ENCODE assay signal across 8 mouse cellular contexts in the genomic region with DNA sequence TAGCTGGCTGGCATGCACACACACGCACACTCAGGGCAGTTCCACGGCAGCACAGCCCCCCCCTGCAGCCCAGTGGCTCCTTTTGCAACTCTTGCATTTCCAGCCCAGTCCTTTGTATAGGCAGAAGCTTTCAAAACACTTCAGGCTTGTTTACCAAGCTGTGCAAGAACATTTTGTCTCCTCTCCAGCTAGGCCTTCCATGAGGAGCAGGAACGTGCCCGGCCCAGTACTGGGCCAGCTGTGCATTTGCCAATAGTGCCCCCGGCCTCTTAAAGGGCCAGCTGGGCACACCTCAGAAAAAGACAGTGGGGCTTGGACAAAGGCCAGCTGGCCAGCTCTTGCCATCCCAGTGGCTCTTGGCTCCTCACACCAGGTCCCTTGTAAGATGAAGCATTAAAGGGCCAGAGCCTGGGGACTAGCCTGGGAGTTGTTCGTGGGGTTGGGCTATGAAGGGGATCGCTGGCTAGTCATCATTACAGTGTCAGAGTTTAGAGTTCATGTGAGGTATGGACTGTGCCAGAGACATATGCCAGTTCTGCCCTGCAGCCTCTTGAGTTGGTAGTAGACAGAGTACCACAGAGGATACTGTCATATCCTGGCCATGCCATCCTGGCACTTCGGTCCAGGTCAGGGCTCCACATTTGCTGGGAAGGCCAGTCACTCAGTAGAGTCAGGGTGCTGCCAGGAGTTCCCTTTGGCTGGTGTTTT.
DNase-seq lines count a peak whose midpoint lies in the region; ATAC-seq and TF ChIP-seq lines count a peak whose summit lies in the region.
"Had no signal": no experiment of that assay in that cellular context is flagged by ENCODE, and none has a peak within 500 bp of the region (broad histone marks: within the 10 kb centered on the region; RNA-seq: fewer than 3 reads in every experiment).

No protein-coding gene starts in this region.

- H3K27ac ChIP-seq in kidney, adult 2 months (ENCODE audit: insufficient read depth, low read depth, low read length), result 0 out of 2 replicates have a peak overlapping the region, but pooled peaks have one; percentile 2
- no peak overlapping the region for H3K27ac ChIP-seq in kidney, embryonic 16.5 days (ENCODE audit: low read length)
- H3K27ac ChIP-seq in cerebellum, adult 2 months (ENCODE audit: insufficient read depth, low read length), result no peak overlapping the region
- H3K27ac ChIP-seq: heart, embryonic 13.5 days had no signal

- H3K4me2 ChIP-seq in kidney, embryonic 16.5 days (replicated peaks; ENCODE audit: low read depth, low read length), result no peak overlapping the region
- H3K4me2 ChIP-seq: heart, embryonic 13.5 days had no signal

- no peak overlapping the region for H3K4me3 ChIP-seq in kidney, adult 2 months (ENCODE audit: insufficient read depth, low read depth, low read length)
- no peak overlapping the region for H3K4me3 ChIP-seq in kidney, embryonic 16.5 days (ENCODE audit: low read length)
- H3K4me3 ChIP-seq in cerebellum, adult 2 months (replicated peaks; ENCODE audit: insufficient read depth, low read depth, low read length), result no peak overlapping the region
- H3K4me3 ChIP-seq: heart, embryonic 13.5 days had no signal

- TF ChIP-seq CTCF in kidney, adult 2 months (conservative IDR thresholded peaks at IDR 0.05; ENCODE audit: insufficient read depth, insufficient read length, low read depth, low read length), result no peak
- no peak for TF ChIP-seq CTCF in cerebellum, adult 2 months (IDR thresholded peaks at IDR 0.05; ENCODE audit: borderline replicate concordance, insufficient read depth, low read depth, low read length)

- no peaks in the 10 kb centered on the region for H3K27me3 ChIP-seq in kidney, adult 2 months (replicated peaks; ENCODE audit: control insufficient read depth, insufficient read depth, low read length)
- no peaks in the 10 kb centered on the region for H3K27me3 ChIP-seq in kidney, embryonic 16.5 days (ENCODE audit: insufficient read depth, low read length)
- H3K27me3 ChIP-seq in cerebellum, adult 2 months (ENCODE audit: control insufficient read depth, insufficient read depth, low read length), result no peaks in the 10 kb centered on the region

- no peak for ATAC-seq in kidney, embryonic 16.5 days (ENCODE audit: low FRiP score, low TSS enrichment)

- peak; percentile 82 for DNase-seq in kidney, adult 2 months
- DNase-seq in cerebellum, adult 2 months, result peak; percentile 36 to 53
- DNase-seq in heart, adult 9 months (ENCODE audit: low spot score in 2 of 2), result peak; percentile 34 to 35
- DNase-seq in left cerebral cortex, adult 18-20 months (ENCODE audit: low spot score in 2 of 2), result peak; percentile 22 to 43
- DNase-seq in right cerebral cortex, postnatal 10 days (ENCODE audit: low spot score in 2 of 2), result peak; percentile 86 to 87
- no peak for DNase-seq in embryo, embryonic 9.5 days (ENCODE audit: extremely low spot score)

- peaks cover 18% of the 10 kb centered on the region for H3K4me1 ChIP-seq in kidney, adult 2 months (ENCODE audit: control insufficient read depth, insufficient read depth, low read length)
- no peaks in the 10 kb centered on the region for H3K4me1 ChIP-seq in kidney, embryonic 16.5 days (ENCODE audit: insufficient read depth, low read length)
- peaks cover 8% of the 10 kb centered on the region; the same call in 1 of the 2 replicates for H3K4me1 ChIP-seq in cerebellum, adult 2 months (ENCODE audit: control insufficient read depth, insufficient read depth, low read length)

- no peaks in the 10 kb centered on the region for H3K9me3 ChIP-seq in kidney, embryonic 16.5 days (ENCODE audit: low read length)

- no peak overlapping the region for H3K9ac ChIP-seq in kidney, embryonic 16.5 days (replicated peaks; ENCODE audit: low read length)
- H3K9ac ChIP-seq: heart, embryonic 13.5 days had no signal

- no peak for TF ChIP-seq POLR2A in kidney, adult 2 months (IDR thresholded peaks at IDR 0.05; ENCODE audit: low read depth, low read length)
- TF ChIP-seq POLR2A in cerebellum, adult 2 months (IDR thresholded peaks at IDR 0.05; ENCODE audit: borderline replicate concordance, insufficient read depth, low read length), result no peak

- 54% methylated on average over 8 of the region's 8 CpGs for WGBS in kidney, adult 2 months
- WGBS in kidney, embryonic 16.5 days, result 86% methylated on average over 8 of the region's 8 CpGs
- 30% methylated on average over 8 of the region's 8 CpGs for WGBS in cerebellum, adult 2 months

- no peaks in the 10 kb centered on the region for H3K36me3 ChIP-seq in kidney, adult 2 months (ENCODE audit: control insufficient read depth, insufficient read depth, low read length)
- no peaks in the 10 kb centered on the region for H3K36me3 ChIP-seq in kidney, embryonic 16.5 days (ENCODE audit: insufficient read depth, low read length)
- H3K36me3 ChIP-seq: heart, embryonic 13.5 days had no signal
